Mouse (Mus musculus) heart, postnatal 0 days (tissue): ENCODE measurements around the gene Gap43.

Source experiments
- CTCF ChIP-seq: IDR thresholded peaks from 2 replicates; pipeline ENCODE4 v1.5.1; 2016; ENCODE audit warnings: antibody characterized with exemption, control low read depth, low read depth
- EP300 ChIP-seq: IDR thresholded peaks from 2 replicates; pipeline ENCODE4 v1.6.1; 2016; ENCODE audit warnings: antibody characterized with exemption, low read depth

DNA sequence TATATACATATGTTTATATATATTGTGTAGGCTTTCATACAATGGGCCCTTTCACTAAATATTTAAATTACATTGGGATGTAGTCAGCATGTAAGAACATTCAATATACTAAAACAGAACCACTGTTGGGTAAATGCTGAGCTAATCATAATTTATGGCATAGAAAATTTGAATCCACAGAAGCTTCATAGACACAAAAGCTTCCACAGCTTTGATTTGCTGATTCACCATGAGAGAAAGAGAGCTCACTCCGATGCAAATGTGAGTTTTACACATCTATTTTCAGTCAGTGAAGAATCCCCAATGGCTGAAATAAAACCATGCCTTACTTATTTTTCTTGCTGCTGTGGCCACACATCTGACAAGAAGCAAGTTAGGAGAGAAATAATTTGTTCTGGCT is 69.2 kb downstream of the Gap43 start:
- TF ChIP-seq CTCF, result no peak
- no peak for TF ChIP-seq EP300
